Mouse (Mus musculus): ENCODE results near the gene Tspan18.

Gene Tspan18

DNA sequence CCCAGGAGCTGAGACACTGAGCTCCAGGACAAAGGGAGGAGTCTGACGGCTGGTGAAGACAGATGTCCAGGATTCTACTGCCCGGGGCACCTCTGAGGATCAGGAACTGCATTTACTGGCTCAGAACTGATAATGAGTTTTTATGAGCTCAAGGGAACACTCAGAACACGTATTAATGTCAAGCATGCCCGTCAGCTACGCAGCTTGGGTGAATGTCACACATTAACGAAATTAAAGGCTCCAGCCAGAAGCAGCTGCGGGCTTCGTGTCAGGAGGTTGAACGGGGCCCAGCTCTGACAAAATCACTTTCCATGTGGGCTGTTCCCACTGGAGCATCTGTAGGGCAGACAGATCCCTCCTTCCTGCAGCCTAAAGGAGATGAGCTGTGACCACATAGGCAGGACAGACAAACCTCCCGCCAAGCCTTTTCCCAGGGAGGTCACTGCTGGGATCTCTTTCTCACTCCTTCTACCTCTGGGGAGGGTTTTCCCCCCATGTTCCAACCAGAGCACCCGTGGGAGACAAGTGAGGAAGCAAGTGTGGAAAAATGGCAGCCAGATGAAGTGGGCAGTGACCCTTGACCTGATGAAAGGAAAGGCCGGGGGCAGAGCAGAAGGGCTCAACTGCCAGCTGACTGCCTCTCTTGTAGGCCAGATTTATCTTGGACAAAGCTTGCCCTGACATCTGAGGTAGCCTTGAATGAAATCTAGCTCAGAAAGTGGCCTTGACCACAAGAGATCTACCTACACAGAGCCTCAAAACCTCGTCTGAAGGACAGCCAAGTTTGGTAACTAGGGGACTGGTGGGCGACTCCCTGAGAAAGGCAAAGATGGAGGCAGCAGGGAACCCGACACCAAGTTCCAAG, 20.3 kb downstream of the Tspan18 start:
- ChIA-PET CTCF (no interaction called here), POLR2A (no interaction called here)

DNA sequence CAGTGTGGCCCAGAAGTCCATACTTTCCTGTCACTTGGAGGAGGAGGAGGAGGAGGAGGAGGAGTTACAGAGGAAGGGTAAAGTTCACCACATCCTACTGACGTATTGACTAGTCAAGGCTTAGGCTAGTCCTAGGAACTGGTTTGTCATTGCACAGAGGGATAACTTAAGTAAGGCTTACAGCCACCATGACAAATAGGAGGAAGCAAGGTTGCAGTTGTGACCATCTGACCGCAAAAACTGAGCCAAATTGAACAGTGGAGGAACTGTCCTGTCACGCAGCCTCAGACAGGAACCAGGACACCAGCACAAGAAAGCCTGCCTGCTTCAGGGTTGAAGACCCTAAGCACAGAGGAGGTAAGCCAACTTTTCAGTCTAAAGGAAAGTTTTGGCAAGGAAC, 21.8 kb downstream of the Tspan18 start:
- CTCF ChIA-PET, result interaction anchor here in 2 of 4 experiments (1.4 to 1.5 kb wide), 2 partner anchors 86 kb away, joined by 3 to 6 read pairs; no protein-coding TSS in a partner anchor
- POLR2A ChIA-PET, result interaction anchor here in 1 of 4 experiments (0.5 kb wide), 1 partner anchor 85 kb away, joined by 4 read pairs; no protein-coding TSS in a partner anchor

DNA sequence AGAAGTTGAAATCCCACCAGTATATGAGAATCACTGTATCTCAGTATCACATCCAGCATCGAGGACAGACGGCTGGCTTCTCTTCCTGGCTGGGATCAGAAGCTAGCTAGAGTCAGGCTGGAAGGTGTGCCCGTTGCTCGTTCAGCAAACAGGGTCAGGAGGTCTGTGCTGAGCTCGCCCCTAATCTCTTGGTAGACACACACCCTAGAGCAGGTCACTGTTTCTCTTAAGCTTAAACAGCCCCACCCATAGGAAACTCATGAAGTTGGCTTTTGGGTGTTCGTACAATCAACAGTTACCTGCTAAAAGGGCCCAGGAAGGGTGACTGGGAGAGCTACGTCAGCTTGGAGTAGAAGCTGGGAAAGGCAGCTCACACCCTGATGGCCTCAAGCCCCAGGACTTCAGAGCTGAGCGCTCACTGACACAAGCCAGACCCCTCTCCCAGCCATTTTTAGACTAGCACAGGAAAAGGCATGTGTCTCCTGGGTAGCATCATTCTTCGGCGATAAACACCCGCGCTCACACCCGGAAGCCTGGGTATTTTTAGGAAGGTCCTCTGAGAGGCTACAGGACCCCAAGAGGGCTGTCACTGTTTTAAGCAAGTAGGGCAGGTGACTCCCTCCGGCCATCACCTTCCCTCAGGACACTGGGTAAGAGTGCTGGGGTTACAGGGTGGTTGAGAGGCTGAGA, 24.4 kb downstream of the Tspan18 start:
- CTCF ChIA-PET, result interaction anchor here in 2 of 4 experiments (0.6 to 1.6 kb wide), 3 partner anchors 23 to 1735 kb away, joined by 3 to 5 read pairs (median 4); no protein-coding TSS in a partner anchor
- POLR2A ChIA-PET, result interaction anchor here in 2 of 4 experiments (0.5 to 1.1 kb wide), 3 partner anchors 12 to 272 kb away, joined by 3 to 4 read pairs (median 3); partner anchors contain the start of gene Tspan18 (in 1 of the 2)

- POLR2A ChIA-PET, result no interaction called here
- CTCF ChIA-PET, result interaction anchor here in 1 of 4 experiments (0.5 kb wide), 1 partner anchor 74 kb away, joined by 3 read pairs; no protein-coding TSS in a partner anchor
These were observed 27.4 kb downstream of the Tspan18 start for GRCm38 (mm10) chr2:93306898-93307297.

DNA sequence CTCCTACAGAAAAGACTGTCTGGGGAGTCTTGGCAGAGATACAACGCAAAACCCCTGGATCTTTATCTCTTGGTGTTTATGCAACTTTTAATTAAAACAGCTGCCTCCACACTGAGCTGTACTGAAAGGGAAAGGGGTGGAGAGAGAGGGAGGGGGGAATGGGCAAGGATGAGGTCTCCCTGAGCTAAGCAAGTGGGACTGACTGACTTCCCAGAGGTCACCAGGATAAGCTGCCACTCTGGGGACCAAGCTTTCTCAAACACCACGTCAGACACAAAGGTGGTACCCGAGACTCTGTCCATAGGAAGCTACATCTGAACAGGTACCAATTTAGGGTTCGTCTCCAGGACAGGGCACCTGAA, 30.1 kb downstream of the Tspan18 start:
- ChIA-PET CTCF (interaction anchor here in 2 of 4 experiments (0.7 to 1.7 kb wide), 2 partner anchors 29 to 47 kb away, joined by 3 to 4 read pairs; no protein-coding TSS in a partner anchor), POLR2A (no interaction called here)

GRCm38 (mm10) chr2:93303585-93304272, 30.6 kb downstream of the Tspan18 start:
- CTCF ChIA-PET, result interaction anchor here in 2 of 4 experiments (0.7 to 1.7 kb wide), 2 partner anchors 30 to 46 kb away, joined by 3 to 4 read pairs; no protein-coding TSS in a partner anchor
- POLR2A ChIA-PET, result interaction anchor here (0.6 to 0.8 kb wide), 4 partner anchors 15 to 186 kb away, joined by 3 read pairs; no protein-coding TSS in a partner anchor

DNA sequence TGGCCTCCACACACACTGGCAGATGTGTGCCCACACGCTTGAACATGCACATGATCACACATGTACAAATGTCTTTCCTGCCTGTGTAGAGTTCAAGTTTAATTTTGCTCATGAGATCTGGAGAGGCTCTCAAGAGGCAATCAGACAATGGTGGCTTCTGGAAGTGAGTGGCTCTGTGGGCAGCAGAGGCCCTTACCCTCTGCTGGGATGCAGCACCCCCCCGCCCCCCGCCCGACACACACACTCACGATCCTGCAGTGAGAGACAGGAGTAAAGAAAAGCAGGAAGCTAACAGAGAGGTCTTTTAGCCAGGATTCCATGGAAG, 31.1 kb downstream of the Tspan18 start:
- ChIA-PET POLR2A (interaction anchor here (0.6 to 0.8 kb wide), 4 partner anchors 14 to 187 kb away, joined by 3 read pairs; no protein-coding TSS in a partner anchor), CTCF (interaction anchor here in 1 of 4 experiments (1.7 kb wide), 1 partner anchor 30 kb away, joined by 4 read pairs; no protein-coding TSS in a partner anchor)

DNA sequence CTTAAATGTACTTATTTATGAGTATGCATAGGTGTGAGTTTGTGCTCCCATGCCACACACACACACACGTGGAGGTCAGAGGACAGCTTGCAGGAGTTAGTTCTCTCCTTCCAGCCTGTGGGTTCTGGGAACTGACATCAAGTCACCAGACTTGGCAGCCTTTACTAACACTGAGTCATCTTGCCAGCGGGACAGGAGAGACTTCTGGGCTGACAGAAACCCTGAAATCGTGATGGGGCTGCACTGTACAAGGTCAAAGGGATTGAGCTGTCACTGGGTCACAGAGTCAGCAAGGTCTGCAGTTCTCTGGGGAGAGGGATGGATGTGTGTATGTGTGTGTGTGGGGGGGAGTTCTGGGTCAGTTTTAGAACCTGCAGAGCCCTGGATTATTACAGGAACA, 36.6 kb downstream of the Tspan18 start:
- ChIA-PET CTCF (no interaction called here), POLR2A (no interaction called here)

GRCm38 (mm10) chr2:93291186-93291926, 42.9 kb downstream of the Tspan18 start:
- POLR2A ChIA-PET, result interaction anchor here in 1 of 4 experiments (1.0 kb wide), 1 partner anchor 29 kb away, joined by 3 read pairs; no protein-coding TSS in a partner anchor
- CTCF ChIA-PET, result interaction anchor here in 2 of 4 experiments (0.5 to 0.7 kb wide), 3 partner anchors 46 to 682 kb away, joined by 3 to 5 read pairs (median 3); no protein-coding TSS in a partner anchor

DNA sequence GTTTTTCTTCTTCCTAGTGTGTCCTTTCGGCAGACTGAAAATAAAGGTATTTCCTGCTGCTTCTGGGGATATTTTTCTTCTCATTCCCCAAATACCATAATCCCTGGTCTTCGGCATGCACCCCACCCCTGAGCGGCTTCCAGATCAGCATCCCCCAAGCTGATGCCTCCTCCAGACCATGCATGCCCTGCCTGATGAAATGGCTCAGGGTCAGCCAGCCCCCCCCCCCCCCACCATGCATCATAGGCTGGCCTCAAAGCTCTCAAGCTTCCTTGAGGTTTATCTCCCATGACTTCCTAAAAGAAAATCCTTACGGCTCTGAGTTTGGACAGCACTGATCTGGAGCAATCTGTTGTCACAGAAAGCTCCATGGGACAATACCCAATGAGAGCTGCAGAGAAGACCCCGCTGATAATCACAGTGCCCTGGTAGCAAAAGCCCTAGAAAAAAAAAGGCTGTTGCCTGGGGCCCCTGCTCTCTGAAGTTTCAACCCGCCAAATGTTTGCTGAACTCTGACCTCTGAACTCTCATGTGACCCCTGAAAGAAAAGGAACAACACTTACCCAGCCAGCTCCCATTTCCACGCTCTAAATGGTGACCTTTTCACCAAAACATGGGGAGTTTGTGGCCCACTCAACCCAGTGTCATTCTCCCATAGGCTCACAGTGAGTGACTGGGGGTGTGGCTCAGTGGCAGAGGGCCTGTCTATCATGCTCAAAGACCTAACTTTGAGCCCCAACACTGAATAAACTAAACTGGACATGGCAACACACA, 43.8 kb downstream of the Tspan18 start:
- ChIA-PET CTCF (interaction anchor here in 1 of 4 experiments (0.6 kb wide), 1 partner anchor 89 kb away, joined by 7 read pairs; no protein-coding TSS in a partner anchor), POLR2A (interaction anchor here in 2 of 4 experiments (0.6 to 1.0 kb wide), 2 partner anchors 29 to 171 kb away, joined by 3 read pairs; no protein-coding TSS in a partner anchor)

- ChIA-PET POLR2A (interaction anchor here in 3 of 4 experiments (0.6 to 1.5 kb wide), 5 partner anchors 10 to 212 kb away, joined by 3 to 4 read pairs (median 3); no protein-coding TSS in a partner anchor), CTCF (interaction anchor here in 2 of 4 experiments (0.7 kb wide), 2 partner anchors 30 to 97 kb away, joined by 5 to 6 read pairs; no protein-coding TSS in a partner anchor)
These were observed 45.1 kb downstream of the Tspan18 start for GRCm38 (mm10) chr2:93289161-93289560.

DNA sequence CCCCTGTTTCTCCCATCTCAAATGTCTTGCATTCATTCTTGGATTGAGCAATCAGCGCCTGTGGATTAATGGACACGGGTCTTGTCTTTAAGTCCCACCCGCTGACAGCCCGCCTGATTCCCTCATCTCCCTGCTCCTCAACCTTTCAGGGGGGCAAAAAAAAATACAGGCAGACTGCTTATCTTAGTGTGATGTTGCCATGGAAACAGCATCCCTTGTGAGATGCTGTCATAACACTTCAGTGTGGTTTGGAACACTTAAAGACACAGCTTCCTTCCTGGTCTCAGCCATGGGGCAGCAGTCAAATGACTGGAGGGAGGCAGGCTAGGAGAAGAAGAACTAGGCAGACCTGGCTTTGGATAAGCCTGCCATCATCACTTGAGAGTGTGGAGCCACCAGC, 47.0 kb downstream of the Tspan18 start:
- ChIA-PET CTCF (interaction anchor here in 1 of 4 experiments (0.6 kb wide), 2 partner anchors 126 to 434 kb away, joined by 4 to 5 read pairs; no protein-coding TSS in a partner anchor), POLR2A (interaction anchor here in 1 of 4 experiments (1.5 kb wide), 1 partner anchor 10 kb away, joined by 4 read pairs; no protein-coding TSS in a partner anchor)

DNA sequence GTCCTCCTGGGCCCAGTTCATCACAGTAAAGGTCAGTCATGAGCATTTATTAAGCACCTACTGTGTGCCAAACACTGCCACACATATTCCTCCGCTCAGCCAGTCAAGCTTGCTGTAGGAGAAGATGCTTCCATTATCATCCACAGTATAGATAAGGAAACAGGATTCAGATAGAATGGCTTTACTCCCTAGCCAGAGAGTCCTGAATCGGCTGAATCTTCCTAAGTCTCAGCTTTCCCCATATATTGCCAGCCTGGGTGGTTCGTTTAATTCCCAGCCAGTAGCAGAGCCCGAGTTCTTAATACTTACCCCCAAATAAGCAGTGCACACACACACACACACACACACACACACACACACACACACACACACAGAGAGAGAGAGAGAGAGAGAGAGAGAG, 47.6 kb downstream of the Tspan18 start:
- POLR2A ChIA-PET, result interaction anchor here in 1 of 4 experiments (0.6 to 1.5 kb wide), 3 partner anchors 9 to 865 kb away, joined by 4 read pairs; no protein-coding TSS in a partner anchor
- CTCF ChIA-PET, result interaction anchor here in 2 of 4 experiments (0.6 to 0.7 kb wide), 3 partner anchors 49 to 434 kb away, joined by 4 to 17 read pairs (median 5); no protein-coding TSS in a partner anchor

DNA sequence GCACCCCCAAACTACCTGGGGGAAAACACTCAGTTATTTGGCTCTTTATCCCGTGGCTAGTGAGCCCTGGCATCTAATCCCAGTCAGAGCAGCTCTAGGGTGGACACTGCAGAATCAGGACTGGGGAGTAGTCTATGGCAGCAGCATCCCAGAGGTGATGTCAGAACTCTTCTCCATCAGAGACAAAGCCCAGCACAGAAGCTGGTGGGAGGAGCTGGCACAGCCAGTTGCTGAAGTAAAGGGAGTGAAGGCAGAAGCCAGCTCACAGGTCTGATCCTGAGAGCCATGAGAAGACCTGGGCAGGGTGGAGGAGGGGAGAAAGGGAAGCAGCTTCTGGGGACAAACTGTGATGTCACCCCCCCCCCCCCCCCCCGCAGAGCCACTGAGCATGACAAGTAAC, 48.0 kb downstream of the Tspan18 start:
- ChIA-PET CTCF (interaction anchor here in 1 of 4 experiments (0.7 kb wide), 1 partner anchor 49 kb away, joined by 17 read pairs; no protein-coding TSS in a partner anchor), POLR2A (interaction anchor here in 1 of 4 experiments (0.6 to 1.5 kb wide), 3 partner anchors 9 to 865 kb away, joined by 4 read pairs; no protein-coding TSS in a partner anchor)

DNA sequence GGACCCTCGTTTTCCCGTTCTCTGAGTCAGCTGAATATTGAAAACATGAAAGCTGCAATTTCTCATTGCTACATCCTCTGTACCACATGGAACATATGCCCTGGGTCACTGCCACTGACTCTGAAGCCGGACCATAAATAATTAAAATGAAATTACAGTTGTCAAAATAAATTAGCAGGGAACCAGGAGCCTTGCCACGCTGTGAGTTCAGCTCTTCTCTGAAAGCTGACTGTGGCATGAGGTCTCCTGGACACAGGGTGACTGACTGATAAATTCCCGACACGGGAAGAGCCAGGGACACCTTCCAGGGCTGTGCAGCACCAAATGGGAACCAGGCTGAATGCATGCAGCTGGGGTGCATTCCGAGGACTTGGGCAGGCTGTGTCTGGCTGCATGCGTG, 48.5 kb downstream of the Tspan18 start:
- CTCF ChIA-PET, result interaction anchor here in 1 of 4 experiments (0.6 to 0.7 kb wide), 2 partner anchors 50 to 136 kb away, joined by 4 to 17 read pairs; no protein-coding TSS in a partner anchor

DNA sequence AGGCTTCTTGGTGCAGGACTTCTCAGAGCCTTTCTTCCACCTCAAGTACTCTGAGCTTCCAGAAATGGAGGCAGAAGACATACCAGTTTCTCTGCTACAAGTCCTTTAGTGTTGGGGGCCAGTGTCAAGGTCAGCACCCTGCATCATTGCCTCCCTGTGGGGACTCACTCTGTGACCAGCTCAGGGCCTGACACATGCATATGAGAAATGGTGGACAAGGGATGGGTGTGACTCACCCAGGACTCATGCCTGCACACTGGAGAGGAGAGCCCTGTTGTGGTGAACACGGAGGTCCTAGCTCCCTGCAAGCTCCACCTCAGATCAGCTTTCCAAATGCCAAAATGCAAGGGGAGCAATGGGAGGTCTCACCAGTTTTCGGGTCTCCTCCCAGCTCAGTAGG, 49.7 kb downstream of the Tspan18 start:
- POLR2A ChIA-PET, result no interaction called here

More for the DNA sequence above, 48.5 kb downstream of the Tspan18 start:
- POLR2A ChIA-PET, result interaction anchor here in 1 of 4 experiments (0.6 to 1.5 kb wide), 3 partner anchors 8 to 866 kb away, joined by 4 read pairs; no protein-coding TSS in a partner anchor

More for the DNA sequence above, 49.7 kb downstream of the Tspan18 start:
- CTCF ChIA-PET, result interaction anchor here in 1 of 4 experiments (1.5 kb wide), 1 partner anchor 58 kb away, joined by 7 read pairs; no protein-coding TSS in a partner anchor

Measured in embryonic stem cell, embryonic (primary cell).